Mouse (Mus musculus) forebrain, embryonic 16.5 days (tissue): ENCODE measurements around the gene Rhou. TPM values are rescaled to one million over a fixed set of nuclear protein-coding genes. Genes with fewer than 3 reads are reported as not detected.

ENCODE experiments used
- ATAC-seq: fragments of 200-750 bp; cut with Nextera tagmentation; 2 replicates; pipeline ENCODE4 v1.8.0; 2017; ENCODE audit warnings: mild to moderate bottlenecking, moderate library complexity
- H3K27ac ChIP-seq: fragments of 300-500 bp; sonication (generic); 2 replicates; pipeline ENCODE4 v1.5.1; 2014; ENCODE audit warnings: low read length, control low read depth
- H3K27me3 ChIP-seq: fragments of 300-500 bp; sonication (generic); replicated peaks from 2 replicates; pipeline ENCODE4 v1.6.1; 2014; ENCODE audit warnings: low read length; ENCODE audit not compliant: control insufficient read depth, insufficient read depth
- H3K36me3 ChIP-seq: fragments of 300-500 bp; sonication (generic); 2 replicates; pipeline ENCODE4 v1.6.1; 2014; ENCODE audit not compliant: control insufficient read depth, insufficient read depth
- H3K4me1 ChIP-seq: fragments of 300-500 bp; sonication (generic); replicated peaks from 2 replicates; pipeline ENCODE4 v1.6.1; 2014; ENCODE audit warnings: low read length; ENCODE audit not compliant: control insufficient read depth, insufficient read depth
- H3K4me2 ChIP-seq: fragments of 300-500 bp; sonication (generic); 2 replicates; pipeline ENCODE4 v1.6.1; 2014; ENCODE audit warnings: mild to moderate bottlenecking, low read length, control low read depth
- H3K4me3 ChIP-seq: fragments of 300-500 bp; sonication (generic); replicated peaks from 2 replicates; pipeline ENCODE4 v1.5.1; 2014; ENCODE audit warnings: mild to moderate bottlenecking, low read length, control low read depth
- H3K9ac ChIP-seq: fragments of 300-500 bp; sonication (generic); replicated peaks from 2 replicates; pipeline ENCODE4 v1.6.1; 2014; ENCODE audit warnings: low read depth, low read length, control low read depth
- H3K9me3 ChIP-seq: fragments of 300-500 bp; sonication (generic); 2 replicates; pipeline ENCODE4 v1.6.1; 2016; ENCODE audit warnings: low read length; ENCODE audit not compliant: control insufficient read depth
- WGBS: fragments of 180-500 bp; shearing (Covaris S2); extraction: QIAGEN DNeasy Blood & Tissue Kit; methylation state at CpG from one replicate; pipeline ENCODE4 v1.1.7; 2014; 5-methylcytosine and 5-hydroxymethylcytosine counted together
- polyA plus RNA-seq: library from polyadenylated mRNA; unstranded; fragments of >200 nt; fragmentation: Nextera tagmentation; extraction: Ambion mirVana; gene quantifications from 2 replicates; pipeline ENCODE4 v1.2.1, GENCODE M21; 2015

Rhou gene
- polyA plus RNA-seq, 1 experiment from 2014 or later = 9.5 TPM

DNA sequence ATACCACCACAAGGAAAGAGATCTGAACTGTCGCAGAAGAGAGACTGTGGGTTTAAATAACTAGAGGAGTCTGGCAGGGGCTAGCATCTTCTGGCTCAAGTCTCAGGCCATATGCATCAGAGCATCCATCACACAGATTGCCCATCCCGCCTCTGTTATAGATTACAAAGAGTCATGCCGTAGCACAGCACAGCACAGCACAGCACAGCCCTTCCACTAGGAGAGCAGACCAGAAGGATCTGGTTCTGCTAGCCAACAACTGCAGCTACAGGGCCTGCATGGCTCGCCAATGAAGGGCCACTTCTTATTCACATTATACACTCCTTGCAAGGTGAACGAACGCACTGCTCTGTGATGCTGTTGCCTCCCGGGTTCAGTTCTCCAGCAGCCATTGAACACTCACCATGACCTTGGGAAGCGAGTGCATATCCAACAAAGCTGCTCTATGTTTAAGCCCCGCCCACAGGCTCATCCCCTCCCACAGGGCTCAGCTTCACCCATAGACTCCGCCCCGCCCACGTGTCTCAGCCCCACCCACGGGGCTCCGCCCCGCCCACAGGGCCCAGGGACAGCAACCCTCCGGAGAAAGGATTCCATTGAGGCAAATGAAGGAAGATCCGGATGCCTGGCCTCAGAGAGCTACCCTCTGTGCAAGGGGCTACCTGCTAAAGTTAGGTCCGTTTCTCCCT is 28.5 kb downstream of the Rhou start:
- no peaks in the 10 kb centered on the region for H3K9me3 ChIP-seq
- no peak for ATAC-seq

DNA sequence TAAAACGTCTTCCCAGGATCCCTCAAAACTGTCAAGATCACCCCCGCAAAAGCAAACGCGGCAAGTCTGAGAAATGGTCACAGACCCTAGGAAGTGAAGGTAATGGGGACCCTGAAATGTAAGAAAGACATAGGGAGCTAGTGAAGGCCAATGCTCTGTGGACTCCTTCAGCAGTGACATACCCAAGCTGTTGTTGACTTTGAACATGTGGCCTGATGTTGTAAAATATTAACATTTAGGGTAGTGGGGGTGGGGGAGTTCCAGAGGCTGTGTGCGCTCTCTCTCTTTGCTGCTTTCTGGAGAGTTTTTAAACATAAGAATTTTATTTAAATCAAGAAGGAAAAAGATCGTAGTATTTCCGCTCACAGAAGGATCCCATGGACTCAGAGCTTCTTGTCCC is 29.6 kb downstream of the Rhou start:
- no peak overlapping the region for H3K9ac ChIP-seq
- H3K27me3 ChIP-seq = no peaks in the 10 kb centered on the region
- no peak overlapping the region for H3K27ac ChIP-seq
- H3K4me1 ChIP-seq = peaks cover 2% of the 10 kb centered on the region
- no peak overlapping the region for H3K4me3 ChIP-seq
- no peaks in the 10 kb centered on the region for H3K9me3 ChIP-seq
- ATAC-seq = no peak
- no peaks in the 10 kb centered on the region for H3K36me3 ChIP-seq
- WGBS = 65% methylated on average over 7 of the region's 7 CpGs
- no peak overlapping the region for H3K4me2 ChIP-seq

More for the DNA sequence above, 28.5 kb downstream of the Rhou start:
- no peak overlapping the region for H3K9ac ChIP-seq
- no peak overlapping the region for H3K27ac ChIP-seq
- peaks cover 2% of the 10 kb centered on the region for H3K4me1 ChIP-seq
- no peak overlapping the region for H3K4me2 ChIP-seq
- no peak overlapping the region for H3K4me3 ChIP-seq
- H3K27me3 ChIP-seq = no peaks in the 10 kb centered on the region
- whole genome bisulfite sequencing = 19% methylated on average over 18 of the region's 18 CpGs
- no peaks in the 10 kb centered on the region for H3K36me3 ChIP-seq

DNA sequence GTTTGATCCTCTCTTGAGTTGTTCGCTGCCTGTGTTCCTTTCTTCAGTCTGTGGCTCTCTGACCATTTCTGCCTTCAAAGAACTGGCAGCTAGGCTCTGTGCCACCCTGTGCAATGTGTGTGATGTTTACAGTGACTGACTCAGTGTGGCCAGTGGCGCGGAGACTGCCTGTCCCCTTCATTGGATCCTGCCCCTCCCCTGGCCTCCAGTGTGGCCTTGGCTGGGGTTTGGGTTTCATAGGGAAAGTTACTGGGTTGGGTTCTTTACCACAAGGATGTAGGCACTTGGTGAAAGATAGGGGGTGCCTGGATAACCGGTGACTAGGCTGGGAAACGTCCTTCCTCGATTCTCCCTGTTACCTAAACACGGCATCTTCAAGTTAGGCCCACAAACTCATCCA is 31.1 kb downstream of the Rhou start:
- no peak for ATAC-seq
- H3K36me3 ChIP-seq = no peaks in the 10 kb centered on the region
- H3K27ac ChIP-seq = no peak overlapping the region
- H3K9ac ChIP-seq = no peak overlapping the region
- 90% methylated on average over 7 of the region's 7 CpGs for WGBS
- peaks cover 2% of the 10 kb centered on the region for H3K4me1 ChIP-seq
- no peaks in the 10 kb centered on the region for H3K9me3 ChIP-seq
- H3K4me2 ChIP-seq = no peak overlapping the region
- H3K4me3 ChIP-seq = no peak overlapping the region
- H3K27me3 ChIP-seq = no peaks in the 10 kb centered on the region

DNA sequence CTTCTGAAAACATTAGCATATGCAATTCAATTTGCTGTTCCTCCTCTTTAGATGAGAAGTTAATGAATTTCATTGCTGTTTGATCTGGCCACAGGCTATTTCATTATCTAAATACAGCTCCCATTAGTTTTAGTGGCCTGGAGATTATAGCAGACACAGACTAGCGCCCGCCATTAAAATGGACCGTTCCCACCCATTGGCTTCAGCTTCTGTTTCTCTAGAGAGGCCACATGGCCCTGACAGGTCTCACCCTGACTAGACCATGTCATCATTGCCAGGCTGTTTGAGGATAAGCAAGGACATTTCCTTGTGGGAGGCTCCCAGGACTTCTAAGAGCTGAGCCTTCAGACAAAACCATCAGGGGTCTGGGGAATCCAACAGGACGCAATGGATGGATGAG is 31.7 kb downstream of the Rhou start:
- Histone ChIP-seq H3K27me3 (no peaks in the 10 kb centered on the region), H3K27ac (no peak overlapping the region), H3K4me2 (no peak overlapping the region), H3K36me3 (no peaks in the 10 kb centered on the region), H3K4me3 (no peak overlapping the region), H3K4me1 (peaks cover 2% of the 10 kb centered on the region), H3K9me3 (no peaks in the 10 kb centered on the region), H3K9ac (no peak overlapping the region)
- WGBS = 83% methylated on average over 4 of the region's 4 CpGs
- ATAC-seq = no peak

DNA sequence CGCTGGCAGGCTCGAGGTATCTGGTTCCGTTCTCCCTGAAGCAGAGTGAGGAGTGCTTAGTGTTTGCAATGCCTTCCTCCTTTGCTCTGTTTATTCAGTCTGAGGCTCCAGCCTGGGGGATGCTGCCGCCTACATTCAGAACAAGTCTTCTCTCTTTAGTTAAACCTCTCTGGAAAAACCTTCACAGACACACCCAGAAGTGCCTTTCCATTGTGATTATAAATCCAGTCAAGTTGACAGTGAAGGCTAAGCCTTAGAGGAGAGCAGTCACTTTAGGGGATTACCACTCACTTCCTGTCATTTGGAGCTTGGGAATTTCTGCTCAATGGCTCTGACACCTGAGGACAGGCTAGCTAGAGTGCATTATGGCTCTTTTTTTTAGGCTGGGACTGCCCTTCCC is 34.1 kb downstream of the Rhou start:
- 64% methylated on average over 4 of the region's 4 CpGs for WGBS
- Histone ChIP-seq H3K4me2 (no peak overlapping the region), H3K27me3 (no peaks in the 10 kb centered on the region), H3K4me1 (no peaks in the 10 kb centered on the region), H3K36me3 (no peaks in the 10 kb centered on the region), H3K27ac (no peak overlapping the region), H3K9ac (no peak overlapping the region), H3K9me3 (no peaks in the 10 kb centered on the region), H3K4me3 (no peak overlapping the region)
- ATAC-seq = no peak

DNA sequence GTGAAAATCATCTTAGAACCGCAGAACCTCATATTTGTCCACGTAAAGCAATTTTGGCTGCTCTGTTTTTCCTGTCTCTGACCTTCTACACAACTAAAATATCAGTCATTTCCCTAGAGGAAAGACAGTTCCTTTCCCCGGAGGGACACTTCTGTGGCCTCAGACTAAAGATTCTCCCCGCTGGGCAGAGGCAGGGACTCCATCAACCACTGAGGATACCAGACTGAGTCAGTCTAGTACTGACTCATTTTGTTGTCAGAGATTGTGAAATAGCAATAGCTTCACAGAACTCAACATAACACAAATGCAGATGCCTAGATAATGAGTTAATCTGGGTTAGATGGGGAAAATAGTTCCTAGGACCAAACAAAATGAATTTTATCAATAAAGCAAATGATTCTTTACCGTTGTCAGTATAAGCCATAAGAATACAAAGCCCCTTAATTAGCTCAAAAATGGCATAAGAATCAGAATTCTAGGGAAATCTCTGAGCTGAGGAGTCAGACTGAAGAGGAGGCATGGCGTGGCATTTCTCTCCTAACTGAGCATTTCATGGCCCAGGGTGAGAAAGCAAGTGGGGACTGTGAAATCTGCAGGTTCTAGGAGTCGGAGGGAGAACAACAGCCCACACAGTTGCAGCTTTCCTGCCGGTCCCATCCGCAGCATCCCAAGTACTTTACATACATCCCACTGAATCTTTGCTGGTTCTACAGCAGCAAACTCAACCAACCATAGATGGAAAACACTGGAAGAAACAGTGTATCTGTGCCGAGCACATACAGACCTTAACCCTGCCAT is 38.6 kb downstream of the Rhou start:
- no peaks in the 10 kb centered on the region for H3K36me3 ChIP-seq
- WGBS = 88% methylated on average over 10 of the region's 10 CpGs

DNA sequence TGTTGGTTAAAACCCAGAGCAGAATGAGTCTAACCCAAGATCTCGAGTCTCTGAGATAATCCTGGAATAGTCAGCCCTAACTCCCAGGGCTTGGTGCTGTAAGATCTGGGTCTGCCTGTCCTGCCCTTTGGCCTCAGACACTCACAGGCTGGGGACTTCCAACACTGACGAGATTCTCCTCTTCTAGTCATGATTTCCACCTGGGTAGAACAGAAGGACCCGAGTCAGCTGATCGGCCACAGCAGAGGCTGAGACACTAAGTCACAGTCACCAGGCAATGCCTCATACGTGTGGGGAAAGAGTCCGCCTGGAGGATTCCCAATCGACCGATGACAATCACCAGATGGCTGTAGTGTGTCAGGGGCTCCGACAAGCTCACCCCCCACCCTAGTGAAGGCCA is 42.4 kb downstream of the Rhou start:
- Histone ChIP-seq H3K4me2 (no peak overlapping the region), H3K4me3 (no peak overlapping the region), H3K36me3 (no peaks in the 10 kb centered on the region), H3K9me3 (no peaks in the 10 kb centered on the region), H3K4me1 (no peaks in the 10 kb centered on the region), H3K9ac (no peak overlapping the region), H3K27ac (no peak overlapping the region), H3K27me3 (no peaks in the 10 kb centered on the region)
- ATAC-seq = no peak
- WGBS = 77% methylated on average over 9 of the region's 9 CpGs

More for the DNA sequence above, 38.6 kb downstream of the Rhou start:
- Histone ChIP-seq H3K4me3 (no peak overlapping the region), H3K27me3 (no peaks in the 10 kb centered on the region), H3K4me2 (no peak overlapping the region), H3K9ac (no peak overlapping the region), H3K4me1 (no peaks in the 10 kb centered on the region), H3K27ac (no peak overlapping the region), H3K9me3 (no peaks in the 10 kb centered on the region)
- ATAC-seq = no peak

DNA sequence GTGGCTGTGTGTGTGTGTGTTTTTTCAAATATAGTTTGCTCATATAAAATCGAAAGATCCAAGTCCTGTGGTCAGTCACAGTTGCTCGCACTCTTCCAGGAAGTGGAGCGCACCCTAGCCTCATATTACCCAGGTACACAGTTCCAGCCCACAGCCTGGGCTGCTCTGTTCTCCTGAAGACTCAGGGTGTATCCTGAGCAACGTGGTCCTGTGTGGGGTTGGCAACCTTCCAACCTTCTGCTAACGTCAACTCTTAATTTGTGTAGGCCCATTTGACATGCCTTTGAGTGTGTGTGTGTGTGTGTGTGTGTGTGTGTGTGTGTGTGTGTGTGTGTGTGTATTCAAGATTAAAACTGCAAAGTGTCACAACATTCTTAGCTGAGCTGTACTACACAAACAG is 43.6 kb downstream of the Rhou start:
- no peak overlapping the region for H3K9ac ChIP-seq
- H3K4me2 ChIP-seq = no peak overlapping the region
- H3K4me1 ChIP-seq = no peaks in the 10 kb centered on the region; the same call in 1 of the 2 replicates
- H3K9me3 ChIP-seq = no peaks in the 10 kb centered on the region
- H3K27me3 ChIP-seq = no peaks in the 10 kb centered on the region
- no peak overlapping the region for H3K27ac ChIP-seq
- ATAC-seq = no peak
- 57% methylated on average over 5 of the region's 5 CpGs for WGBS
- H3K4me3 ChIP-seq = no peak overlapping the region
- H3K36me3 ChIP-seq = no peaks in the 10 kb centered on the region

DNA sequence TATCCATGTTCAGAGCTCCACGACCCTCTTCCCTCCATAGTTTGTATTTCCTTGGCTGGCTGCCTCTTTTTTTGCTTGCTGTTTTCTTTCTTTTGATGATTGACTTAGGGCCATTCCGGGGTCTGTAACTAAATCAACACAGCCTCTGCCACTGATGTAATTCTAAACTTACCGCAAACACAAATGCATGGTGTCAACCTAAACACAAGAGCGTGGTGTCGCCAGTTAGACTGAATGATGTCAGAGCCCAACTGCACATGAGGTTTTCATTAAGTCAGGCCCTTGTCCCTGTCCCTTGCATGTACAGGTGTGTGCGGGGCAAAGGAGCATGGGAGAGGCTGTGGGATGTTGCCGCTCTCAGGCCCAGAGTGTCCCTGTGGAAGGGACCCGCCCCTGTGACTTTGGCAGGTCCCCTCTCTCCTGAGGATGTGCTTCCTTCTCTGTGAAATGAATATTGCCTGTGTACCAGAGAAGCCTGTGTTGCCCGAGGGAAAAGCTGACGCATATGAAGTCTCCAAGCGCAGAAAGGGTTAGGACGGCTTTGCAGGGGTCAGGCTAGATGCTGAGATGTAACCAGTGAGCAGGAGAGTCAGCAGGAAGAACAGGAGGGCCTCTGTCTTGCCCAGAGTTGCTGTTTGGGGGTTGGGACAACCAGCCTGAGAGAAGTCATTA is 46.8 kb downstream of the Rhou start:
- no peak overlapping the region for H3K4me2 ChIP-seq
- 77% methylated on average over 12 of the region's 12 CpGs for WGBS
- H3K36me3 ChIP-seq = no peaks in the 10 kb centered on the region
- ATAC-seq = no peak
- H3K27ac ChIP-seq = no peak overlapping the region
- no peaks in the 10 kb centered on the region for H3K9me3 ChIP-seq
- no peaks in the 10 kb centered on the region for H3K27me3 ChIP-seq
- no peak overlapping the region for H3K9ac ChIP-seq
- no peak overlapping the region for H3K4me3 ChIP-seq
- no peaks in the 10 kb centered on the region; the same call in 1 of the 2 replicates for H3K4me1 ChIP-seq
